Mouse (Mus musculus): ENCODE measurements around the gene Kri1.

- TF ChIP-seq BHLHE40 (IDR thresholded peaks at IDR 0.05; ENCODE audit: borderline replicate concordance, low read depth, low read length) (no peak), POLR2A (IDR thresholded peaks at IDR 0.05; ENCODE audit: control insufficient read depth in 1 of 2, insufficient read depth in 1 of 2, low read depth in 1 of 2, low read length in 2 of 2, poor library complexity in 1 of 2) (0 out of 4 replicates have a peak, but pooled peaks of 1 of the 2 experiments have one; percentile 2), CTCF (IDR thresholded peaks at IDR 0.05 in 2 of 3, conservative IDR thresholded peaks at IDR 0.05 in 1 of 3; ENCODE audit: control insufficient read depth in 1 of 3, insufficient read depth in 1 of 3, low read depth in 2 of 3, low read length in 3 of 3, poor library complexity in 1 of 3, severe bottlenecking in 1 of 3) (no peak), GABPA (IDR thresholded peaks at IDR 0.05; ENCODE audit: low read depth, low read length) (no peak), MAFK (IDR thresholded peaks at IDR 0.05; ENCODE audit: borderline replicate concordance, low read depth, low read length) (no peak), EP300 (IDR thresholded peaks at IDR 0.05; ENCODE audit: low read depth in 1 of 2, low read length in 2 of 2) (peak; percentile 4 to 20; a peak in 3 of 4 replicates), MAZ (IDR thresholded peaks at IDR 0.05; ENCODE audit: low read depth, low read length) (no peak; the same call in 1 of the 2 replicates), USF2 (IDR thresholded peaks at IDR 0.05; ENCODE audit: borderline replicate concordance in 1 of 2, insufficient read depth in 1 of 2, low read depth in 1 of 2, low read length in 2 of 2) (no peak), MYB (IDR thresholded peaks at IDR 0.05; ENCODE audit: low read depth, low read length) (no peak; the same call in 1 of the 2 replicates), TCF12 (IDR thresholded peaks at IDR 0.05; ENCODE audit: low read depth, low read length) (no peak), GATA1 (IDR thresholded peaks at IDR 0.05; ENCODE audit: low read depth, low read length) (peak; percentile 62; the same call in 1 of the 2 replicates), POLR2AphosphoS2 (IDR thresholded peaks at IDR 0.05; ENCODE audit: low read length) (no peak)
These were observed 37.3 kb downstream of the Kri1 start for GRCm38 (mm10) chr9:21250509-21250908.

Data from MEL (cell line).